Mouse (Mus musculus) activated CD4-positive, CD25-positive, alpha-beta regulatory T cell, adult 4 months (primary cell): ENCODE measurements around the gene Gm17334. TPM values are rescaled to one million over a fixed set of nuclear protein-coding genes. Genes with fewer than 3 reads are reported as not detected.

Source experiments
- ATAC-seq: one replicate; pipeline ENCODE4 v1.8.0; 2017
- polyA plus RNA-seq, 2 experiments: library from polyadenylated mRNA; unstranded; fragments of 100-300 nt; shearing (Covaris generic); gene quantifications; one replicate each; pipeline ENCODE4 v1.2.1; 2017

Gm17334 gene
- polyA plus RNA-seq, 2 experiments from 2014 or later = 4.9 to 6.2 TPM

GRCm38 (mm10) chr11:53737573-53737946 lies 35.4 kb downstream of the Gm17334 start:
- ATAC-seq = peak; percentile 57

- peak; percentile 31 for ATAC-seq
Observed at GRCm38 (mm10) chr11:53736771-53737572, 36.0 kb downstream of the Gm17334 start.

- peak; percentile 73 for ATAC-seq
Observed at GRCm38 (mm10) chr11:53735682-53736245, 37.2 kb downstream of the Gm17334 start.

- no peak for ATAC-seq
Observed at GRCm38 (mm10) chr11:53734970-53735681, 37.9 kb downstream of the Gm17334 start.

GRCm38 (mm10) chr11:53734431-53734830 lies 38.6 kb downstream of the Gm17334 start:
- ATAC-seq = no peak

GRCm38 (mm10) chr11:53733824-53734223 lies 39.2 kb downstream of the Gm17334 start:
- no peak for ATAC-seq

- no peak for ATAC-seq
Observed at GRCm38 (mm10) chr11:53732244-53732643, 40.7 kb downstream of the Gm17334 start.

GRCm38 (mm10) chr11:53731457-53731856 lies 41.5 kb downstream of the Gm17334 start:
- ATAC-seq = no peak

Other genes with a start within 250 kb of the Gm17334 start
- 1 to 10 TPM; 5.9 to 7.8 TPM for gene Kif3a, start 205.8 kb downstream of the Gm17334 start, polyA plus RNA-seq
- 10 to 100 TPM in 1 of 2 experiments, 1 to 10 TPM in 1; 8.8 to 10.4 TPM for gene Il4, start 154.5 kb downstream of the Gm17334 start, polyA plus RNA-seq
- gene Il13, start 138.5 kb downstream of the Gm17334 start, polyA plus RNA-seq = not detected
- 10 to 100 TPM; 43.2 to 44.8 TPM for gene Rad50, start 65.9 kb downstream of the Gm17334 start, polyA plus RNA-seq
- under 1 TPM in 1 of 2 experiments, not detected in 1; 0.21 TPM for gene Il5, start 52.4 kb downstream of the Gm17334 start, polyA plus RNA-seq
- gene Irf1, start 3.2 kb downstream of the Gm17334 start, polyA plus RNA-seq = 100 to 1,000 TPM; 236 to 307 TPM
- gene Gm12216, start 86.1 kb upstream of the Gm17334 start, polyA plus RNA-seq = 10 to 100 TPM; 24.2 to 36.5 TPM
- gene Slc22a5, start 118.5 kb upstream of the Gm17334 start, polyA plus RNA-seq = 10 to 100 TPM; 10.8 to 16.0 TPM
- 1 to 10 TPM in 1 of 2 experiments, under 1 TPM in 1; 0.73 to 1.1 TPM for gene Slc22a21, start 207.1 kb upstream of the Gm17334 start, polyA plus RNA-seq